Mouse (Mus musculus) kidney, adult 2 months (tissue): ENCODE measurements around the gene Dscam. TPM values are rescaled to one million over a fixed set of nuclear protein-coding genes. Genes with fewer than 3 reads are reported as not detected.

Source experiments
- DNase-seq: peaks from one replicate; pipeline ENCODE4 v3.0.0; 2021
- H3K27ac ChIP-seq: fragments of 200-500 bp; 2 replicates; pipeline ENCODE4 v1.5.1; 2012; ENCODE audit warnings: low read depth, low read length, control low read depth, inconsistent platforms; ENCODE audit not compliant: insufficient read depth
- H3K27me3 ChIP-seq: fragments of 200-500 bp; replicated peaks from 2 replicates; pipeline ENCODE4 v1.6.1; 2012; ENCODE audit warnings: mild to moderate bottlenecking, moderate library complexity, low read length, inconsistent platforms; ENCODE audit not compliant: control insufficient read depth, insufficient read depth
- H3K36me3 ChIP-seq: fragments of 200-500 bp; 2 replicates; pipeline ENCODE4 v1.6.1; 2012; ENCODE audit warnings: mild to moderate bottlenecking, moderate library complexity, low read length, inconsistent platforms; ENCODE audit not compliant: control insufficient read depth, insufficient read depth
- H3K4me1 ChIP-seq: fragments of 200-500 bp; 2 replicates; pipeline ENCODE4 v1.6.1; 2011; ENCODE audit warnings: low read length; ENCODE audit not compliant: control insufficient read depth, insufficient read depth
- H3K4me3 ChIP-seq: fragments of 200-500 bp; 2 replicates; pipeline ENCODE4 v1.5.1; 2011; ENCODE audit warnings: mild to moderate bottlenecking, low read depth, low read length, control low read depth; ENCODE audit not compliant: insufficient read depth
- CTCF ChIP-seq: fragments of 200-500 bp; conservative IDR thresholded peaks from 2 replicates; pipeline ENCODE4 v1.5.1; 2011; ENCODE audit warnings: low read depth, mild to moderate bottlenecking, control low read depth, low read length, moderate library complexity, mixed read lengths; ENCODE audit not compliant: insufficient read depth, insufficient read length
- POLR2A ChIP-seq: fragments of 200-500 bp; IDR thresholded peaks from one replicate; pipeline ENCODE4 v1.6.1; 2011; ENCODE audit warnings: low read depth, low read length, control low read depth
- WGBS: fragments of 180-500 bp; shearing (Covaris S2); methylation state at CpG from one replicate; pipeline ENCODE4 v1.1.7; 2018; 5-methylcytosine and 5-hydroxymethylcytosine counted together
- polyA plus RNA-seq: library from polyadenylated mRNA; depleted of rRNA; stranded (reverse); fragments of >200 nt; gene quantifications from 2 replicates; pipeline ENCODE4 v1.2.3, GENCODE M21; 2012

The Dscam gene
- polyA plus RNA-seq, 1 experiment, result 0.06 TPM

- no peak for DNase-seq
- Histone ChIP-seq H3K27ac (no peak overlapping the region), H3K4me1 (no peaks in the 10 kb centered on the region), H3K27me3 (no peaks in the 10 kb centered on the region; the same call in 1 of the 2 replicates), H3K4me3 (no peak overlapping the region), H3K36me3 (no peaks in the 10 kb centered on the region)
- TF ChIP-seq POLR2A, result no peak
- no peak for TF ChIP-seq CTCF
- WGBS, result 100% methylated on average over 1 of the region's 1 CpGs
These were observed 502.1 kb downstream of the Dscam start for GRCm38 (mm10) chr16:96668478-96668877.

- TF ChIP-seq CTCF, result no peak
- TF ChIP-seq POLR2A, result no peak
- Histone ChIP-seq H3K27ac (no peak overlapping the region), H3K4me1 (no peaks in the 10 kb centered on the region), H3K4me3 (no peak overlapping the region), H3K27me3 (no peaks in the 10 kb centered on the region; the same call in 1 of the 2 replicates), H3K36me3 (no peaks in the 10 kb centered on the region)
- 69% methylated on average over 3 of the region's 3 CpGs for WGBS
- no peak for DNase-seq
These were observed 509.5 kb downstream of the Dscam start for GRCm38 (mm10) chr16:96661073-96661472.

- Histone ChIP-seq H3K27ac (no peak overlapping the region), H3K4me3 (no peak overlapping the region), H3K27me3 (no peaks in the 10 kb centered on the region), H3K4me1 (no peaks in the 10 kb centered on the region), H3K36me3 (no peaks in the 10 kb centered on the region)
- TF ChIP-seq CTCF (no peak), POLR2A (no peak)
- no peak for DNase-seq
- 61% methylated on average over 5 of the region's 5 CpGs for WGBS
These were observed 511.3 kb downstream of the Dscam start for GRCm38 (mm10) chr16:96659275-96659674.

GRCm38 (mm10) chr16:96655548-96655947, 515.0 kb downstream of the Dscam start:
- 90% methylated on average over 4 of the region's 4 CpGs for WGBS
- Histone ChIP-seq H3K4me1 (no peaks in the 10 kb centered on the region), H3K4me3 (no peak overlapping the region), H3K36me3 (no peaks in the 10 kb centered on the region), H3K27me3 (no peaks in the 10 kb centered on the region), H3K27ac (no peak overlapping the region)
- TF ChIP-seq POLR2A, result no peak
- no peak for TF ChIP-seq CTCF
- no peak for DNase-seq

- no peak for DNase-seq
- TF ChIP-seq CTCF (no peak), POLR2A (no peak)
- no peaks in the 10 kb centered on the region for H3K4me1 ChIP-seq
- no peak overlapping the region for H3K4me3 ChIP-seq
- H3K36me3 ChIP-seq, result no peaks in the 10 kb centered on the region
- 86% methylated on average over 4 of the region's 4 CpGs for WGBS
- H3K27me3 ChIP-seq, result no peaks in the 10 kb centered on the region
- no peak overlapping the region for H3K27ac ChIP-seq
These were observed 516.5 kb downstream of the Dscam start for GRCm38 (mm10) chr16:96654054-96654453.

GRCm38 (mm10) chr16:96651444-96651843, 519.1 kb downstream of the Dscam start:
- Histone ChIP-seq H3K4me1 (no peaks in the 10 kb centered on the region), H3K36me3 (no peaks in the 10 kb centered on the region), H3K27ac (no peak overlapping the region), H3K4me3 (no peak overlapping the region), H3K27me3 (no peaks in the 10 kb centered on the region)
- TF ChIP-seq POLR2A, result no peak
- no peak for TF ChIP-seq CTCF
- no peak for DNase-seq
- whole genome bisulfite sequencing, result 82% methylated on average over 3 of the region's 3 CpGs

- TF ChIP-seq POLR2A (no peak), CTCF (no peak)
- H3K27me3 ChIP-seq, result no peaks in the 10 kb centered on the region
- H3K4me1 ChIP-seq, result no peaks in the 10 kb centered on the region
- 80% methylated on average over 3 of the region's 3 CpGs for WGBS
- H3K4me3 ChIP-seq, result no peak overlapping the region
- H3K27ac ChIP-seq, result no peak overlapping the region
- H3K36me3 ChIP-seq, result no peaks in the 10 kb centered on the region
- no peak for DNase-seq
These were observed 530.5 kb downstream of the Dscam start for GRCm38 (mm10) chr16:96640101-96640500.
